Mouse (Mus musculus): ENCODE results near the gene Zfr. TPM values are rescaled to one million over a fixed set of nuclear protein-coding genes. Genes with fewer than 3 reads are reported as not detected.
"Not testable (repeated sequence)": the region's sequence is repeated elsewhere in the genome, so short reads cannot be mapped to it uniquely, and the experiment has no call there.

The Zfr gene
- polyA plus RNA-seq, 1 experiment from 2014 or later, result 105 TPM

DNA sequence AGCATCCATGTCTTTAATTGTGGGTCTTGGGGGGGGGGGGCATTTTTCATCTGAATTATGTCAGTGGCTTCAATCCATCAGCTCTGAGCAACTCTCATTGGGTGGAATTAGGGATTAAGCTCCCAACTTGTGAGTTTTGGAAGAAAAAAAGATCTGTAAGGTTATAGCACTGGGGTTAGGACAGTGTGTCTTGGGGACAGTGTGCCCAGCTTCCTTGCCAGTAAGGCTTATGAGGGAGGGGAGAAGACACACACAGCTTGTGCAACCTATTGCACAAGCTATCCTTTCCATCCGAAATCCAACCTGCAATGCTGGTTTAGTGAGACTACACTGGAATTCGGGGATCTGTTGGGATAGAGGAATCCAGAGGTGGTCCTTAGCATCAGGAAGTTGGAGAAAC is 12.8 kb upstream of the Zfr start:
- ChIA-PET CTCF (interaction anchor here (1.8 to 2.3 kb wide), 2 partner anchors 9 to 12 kb away, joined by 4 to 9 read pairs; no protein-coding TSS in a partner anchor), POLR2A (no interaction called here)
- no peak for DNase-seq (ENCODE audit: low read depth, low spot score)
- no peak for ATAC-seq
- no peaks in the 10 kb centered on the region for H3K27me3 ChIP-seq
- TF ChIP-seq CTCF (IDR thresholded peaks at IDR 0.05), result no peak
- in situ Hi-C loops (cut with MboI; ENCODE audit: low pct_unique_long_range_greater_than_20kb), result no loop called here

DNA sequence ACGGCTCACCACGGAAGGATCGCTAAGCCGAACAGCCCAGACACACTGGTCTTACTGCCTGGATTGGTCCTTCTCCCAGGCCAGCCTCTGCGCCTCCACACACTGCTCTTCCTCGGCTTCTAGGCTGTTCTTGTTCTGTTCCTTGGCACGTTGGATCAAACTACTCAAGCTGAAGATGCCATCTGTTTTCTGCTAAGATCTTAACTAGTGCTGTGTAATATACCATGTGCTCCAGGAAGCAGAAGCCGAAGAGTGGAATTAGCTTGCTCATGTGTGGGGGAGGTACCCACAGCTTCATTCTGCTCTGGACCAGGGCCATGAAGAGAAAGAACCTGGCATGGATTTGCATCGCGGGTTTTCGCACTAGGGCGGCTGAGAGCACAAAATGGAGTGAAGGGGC is 11.2 kb upstream of the Zfr start:
- DNase-seq (ENCODE audit: low read depth, low spot score) (no peak), ATAC-seq (no peak)
- in situ Hi-C loops (cut with MboI; ENCODE audit: low pct_unique_long_range_greater_than_20kb), result no loop called here
- ChIA-PET CTCF (interaction anchor here (1.0 to 2.3 kb wide), 2 partner anchors 14 to 21 kb away, joined by 3 to 9 read pairs; no protein-coding TSS in a partner anchor), POLR2A (no interaction called here)
- H3K27me3 ChIP-seq, result no peaks in the 10 kb centered on the region
- TF ChIP-seq CTCF (IDR thresholded peaks at IDR 0.05), result no peak

- no peaks in the 10 kb centered on the region for H3K27me3 ChIP-seq
- CTCF ChIA-PET, result interaction anchor here (0.8 to 1.6 kb wide), 4 partner anchors 11 to 56 kb away, joined by 3 to 6 read pairs (median 4); no protein-coding TSS in a partner anchor
- no peak for DNase-seq (ENCODE audit: low read depth, low spot score)
- TF ChIP-seq CTCF (IDR thresholded peaks at IDR 0.05), result no peak
- in situ Hi-C loops (cut with MboI; ENCODE audit: low pct_unique_long_range_greater_than_20kb), result no loop called here
- no peak for ATAC-seq
- POLR2A ChIA-PET, result no interaction called here
Measured at GRCm38 (mm10) chr15:12108200-12108599, 9.4 kb upstream of the Zfr start.

- POLR2A ChIA-PET; in situ Hi-C loops (cut with MboI; ENCODE audit: low pct_unique_long_range_greater_than_20kb); CTCF ChIA-PET; H3K27me3 ChIP-seq; ATAC-seq; DNase-seq (ENCODE audit: low read depth, low spot score): not testable (repeated sequence)
Measured at GRCm38 (mm10) chr15:12108922-12109321, 8.7 kb upstream of the Zfr start.

- H3K27me3 ChIP-seq, result no peaks in the 10 kb centered on the region
- ATAC-seq, result peak; percentile 87
- ChIA-PET POLR2A (interaction anchor here (0.5 to 0.6 kb wide), 2 partner anchors 9 to 922 kb away, joined by 3 to 4 read pairs; no protein-coding TSS in a partner anchor), CTCF (interaction anchor here (0.8 to 1.2 kb wide), 2 partner anchors 18 to 139 kb away, joined by 3 to 4 read pairs; no protein-coding TSS in a partner anchor)
- no peak for DNase-seq (ENCODE audit: low read depth, low spot score)
- in situ Hi-C loops (cut with MboI; ENCODE audit: low pct_unique_long_range_greater_than_20kb), result no loop called here
- no peak for TF ChIP-seq CTCF (IDR thresholded peaks at IDR 0.05)
Measured at GRCm38 (mm10) chr15:12111232-12111631, 6.4 kb upstream of the Zfr start.

- H3K27me3 ChIP-seq, result no peaks in the 10 kb centered on the region
- ChIA-PET POLR2A (no interaction called here), CTCF (interaction anchor here (0.6 to 2.0 kb wide), 8 partner anchors 10 to 42 kb away, joined by 3 to 5 read pairs (median 4); no protein-coding TSS in a partner anchor)
- ATAC-seq (no peak), DNase-seq (ENCODE audit: low read depth, low spot score) (no peak)
- in situ Hi-C loops (cut with MboI; ENCODE audit: low pct_unique_long_range_greater_than_20kb), result no loop called here
- peak; percentile 58 for TF ChIP-seq CTCF (IDR thresholded peaks at IDR 0.05)
Measured at GRCm38 (mm10) chr15:12113411-12113810, 4.2 kb upstream of the Zfr start.

GRCm38 (mm10) chr15:12114546-12114945 is 3.1 kb upstream of the Zfr start:
- no peak for ATAC-seq
- in situ Hi-C loops (cut with MboI; ENCODE audit: low pct_unique_long_range_greater_than_20kb), result no loop called here

GRCm38 (mm10) chr15:12115722-12116230 is 1.9 kb upstream of the Zfr start:
- ChIA-PET POLR2A (interaction anchor here (1.1 kb wide), 1 partner anchor 69 kb away, joined by 3 read pairs; no protein-coding TSS in a partner anchor), CTCF (no interaction called here)
- ATAC-seq, result no peak
- no peaks in the 10 kb centered on the region for H3K27me3 ChIP-seq
- TF ChIP-seq CTCF (IDR thresholded peaks at IDR 0.05), result no peak
- in situ Hi-C loops (cut with MboI; ENCODE audit: low pct_unique_long_range_greater_than_20kb), result no loop called here
- DNase-seq (ENCODE audit: low read depth, low spot score), result no peak

More at GRCm38 (mm10) chr15:12114546-12114945, 3.1 kb upstream of the Zfr start:
- CTCF ChIA-PET, result interaction anchor here (1.1 to 1.8 kb wide), 4 partner anchors 11 to 30 kb away, joined by 3 to 5 read pairs (median 4); no protein-coding TSS in a partner anchor
- DNase-seq (ENCODE audit: low read depth, low spot score), result no peak
- no peaks in the 10 kb centered on the region for H3K27me3 ChIP-seq
- no peak for TF ChIP-seq CTCF (IDR thresholded peaks at IDR 0.05)
- POLR2A ChIA-PET, result no interaction called here

DNA sequence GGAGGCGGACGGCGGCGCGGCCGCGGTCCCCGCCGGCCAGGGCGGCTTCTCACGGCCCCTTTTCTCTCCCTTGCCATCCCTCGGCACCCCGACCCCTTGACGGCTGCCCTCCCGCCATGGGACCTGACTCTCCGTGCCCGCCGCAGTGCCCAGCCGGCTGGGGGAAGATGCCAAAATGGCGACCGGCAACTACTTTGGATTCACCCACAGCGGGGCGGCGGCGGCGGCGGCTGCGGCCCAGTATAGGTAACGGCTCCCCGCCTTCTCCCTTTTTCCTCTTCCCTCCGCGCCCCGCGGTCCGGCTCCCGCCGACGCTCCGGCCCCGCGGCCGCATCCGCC is 431 bp downstream of the Zfr start:
- ATAC-seq (peak; percentile 28), DNase-seq (ENCODE audit: low read depth, low spot score) (no peak)
- in situ Hi-C loops (cut with MboI; ENCODE audit: low pct_unique_long_range_greater_than_20kb), result no loop called here
- POLR2A ChIA-PET, result no interaction called here
- CTCF ChIA-PET, result no interaction called here
- no peak for TF ChIP-seq CTCF (IDR thresholded peaks at IDR 0.05)
- no peaks in the 10 kb centered on the region for H3K27me3 ChIP-seq

DNA sequence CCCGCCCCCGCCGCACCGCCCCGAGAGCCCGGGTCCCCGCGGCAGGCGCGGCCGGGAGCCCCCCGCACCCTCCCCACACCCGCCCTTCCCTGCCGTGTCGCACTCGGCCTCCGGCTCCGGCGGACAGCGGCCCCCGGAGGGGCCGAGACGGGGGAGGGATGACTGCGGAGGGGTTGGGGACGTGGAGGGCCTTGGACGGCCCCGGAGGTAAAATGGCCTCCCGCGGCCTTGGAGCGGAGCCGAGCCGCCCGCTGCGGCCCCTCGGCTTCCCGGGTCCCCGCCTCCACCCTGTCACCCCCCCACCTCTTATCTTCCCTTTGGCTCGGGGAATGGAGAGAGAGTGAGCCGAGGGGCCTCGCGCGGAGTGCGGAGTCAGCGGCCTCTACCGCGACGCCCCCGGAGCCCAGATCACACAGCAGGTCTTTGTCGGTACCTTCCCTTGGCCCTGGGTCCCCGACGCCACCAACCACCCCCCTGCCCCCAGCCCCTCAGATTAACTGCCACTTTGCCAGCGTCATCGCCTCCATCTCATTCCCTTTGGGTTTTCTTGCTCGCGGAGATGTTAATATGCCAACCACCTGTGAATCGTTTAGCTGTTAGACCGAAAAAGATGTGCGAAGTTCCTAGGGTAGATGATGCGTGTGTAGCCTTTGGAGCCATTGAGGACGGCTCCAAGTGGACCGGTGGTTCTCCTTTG is 949 bp downstream of the Zfr start:
- peak; percentile 42 for ATAC-seq

GRCm38 (mm10) chr15:12119129-12119466 is 1.5 kb downstream of the Zfr start:
- ChIA-PET POLR2A (interaction anchor here (0.6 kb wide), 1 partner anchor 12 kb away, joined by 4 read pairs; no protein-coding TSS in a partner anchor), CTCF (interaction anchor here (0.7 kb wide), 1 partner anchor 13 kb away, joined by 3 read pairs; no protein-coding TSS in a partner anchor)
- DNase-seq (ENCODE audit: low read depth, low spot score) (no peak), ATAC-seq (no peak)
- TF ChIP-seq CTCF (IDR thresholded peaks at IDR 0.05), result no peak
- in situ Hi-C loops (cut with MboI; ENCODE audit: low pct_unique_long_range_greater_than_20kb), result no loop called here
- H3K27me3 ChIP-seq, result no peaks in the 10 kb centered on the region

More for the DNA sequence above, 949 bp downstream of the Zfr start:
- no peak for TF ChIP-seq CTCF (IDR thresholded peaks at IDR 0.05)
- CTCF ChIA-PET, result interaction anchor here (0.7 kb wide), 1 partner anchor 13 kb away, joined by 3 read pairs; no protein-coding TSS in a partner anchor
- H3K27me3 ChIP-seq, result no peaks in the 10 kb centered on the region
- in situ Hi-C loops (cut with MboI; ENCODE audit: low pct_unique_long_range_greater_than_20kb), result no loop called here
- POLR2A ChIA-PET, result interaction anchor here (0.6 kb wide), 1 partner anchor 11 kb away, joined by 4 read pairs; no protein-coding TSS in a partner anchor
- DNase-seq (ENCODE audit: low read depth, low spot score), result no peak
